Mouse (Mus musculus) ES-E14 (cell line): Measurements from ENCODE around the gene Csnk2a2. TPM values are rescaled to one million over a fixed set of nuclear protein-coding genes. Genes with fewer than 3 reads are reported as not detected.

Experiments
- DNase-seq: peaks from one replicate; pipeline ENCODE4 v3.0.0-alpha.2; 2013; ENCODE audit warnings: low read depth, low spot score
- H3K27ac ChIP-seq: 2 replicates; pipeline ENCODE4 v1.5.1; 2012; ENCODE audit warnings: low read depth, mild to moderate bottlenecking, low read length, moderate library complexity, mixed read lengths; ENCODE audit not compliant: poor library complexity, insufficient read depth, severe bottlenecking
- H3K36me3 ChIP-seq: 2 replicates; pipeline ENCODE4 v1.6.1; 2012; ENCODE audit warnings: mild to moderate bottlenecking, low read length, moderate library complexity, mixed read lengths; ENCODE audit not compliant: control insufficient read depth, poor library complexity, insufficient read depth, severe bottlenecking
- H3K4me1 ChIP-seq, 2 experiments: fragments of 150-350 bp in 1 of 2; sonication (generic) in 1 of 2; 2 replicates each; pipeline ENCODE4 v1.6.1; 2012; ENCODE audit warnings: low read length in 2 of 2, mild to moderate bottlenecking in 1 of 2, mixed read lengths in 1 of 2; ENCODE audit not compliant: control insufficient read depth in 2 of 2, insufficient read depth in 2 of 2, poor library complexity in 1 of 2
- H3K4me3 ChIP-seq, 2 experiments: fragments of 150-350 bp in 1 of 2; sonication (generic) in 1 of 2; 2 replicates each; pipeline ENCODE4 v1.5.1; 2012; ENCODE audit warnings: low read length in 2 of 2, low read depth in 1 of 2, mild to moderate bottlenecking in 1 of 2, mixed read lengths in 1 of 2; ENCODE audit not compliant: insufficient read depth in 1 of 2, poor library complexity in 1 of 2, severe bottlenecking in 1 of 2
- H3K9ac ChIP-seq: 2 replicates; pipeline ENCODE4 v1.6.1; 2012; ENCODE audit warnings: low read depth, mild to moderate bottlenecking, low read length, mixed read lengths; ENCODE audit not compliant: poor library complexity, insufficient read depth, severe bottlenecking
- H3K9me3 ChIP-seq: fragments of 150-350 bp; sonication (generic); 2 replicates; pipeline ENCODE4 v1.6.1; 2012; ENCODE audit warnings: low read depth, mild to moderate bottlenecking, low read length; ENCODE audit not compliant: control insufficient read depth, insufficient read depth
- CHD2 ChIP-seq: IDR thresholded peaks from 2 replicates; pipeline ENCODE4 v1.6.1; 2014; ENCODE audit warnings: mild to moderate bottlenecking, low read depth, low read length, inconsistent platforms
- HCFC1 ChIP-seq: IDR thresholded peaks from 2 replicates; pipeline ENCODE4 v1.6.1; 2012; ENCODE audit warnings: low read length, inconsistent platforms, borderline replicate concordance; ENCODE audit not compliant: insufficient read depth
- MAFK ChIP-seq: IDR thresholded peaks from 2 replicates; pipeline ENCODE4 v1.6.1; 2014; ENCODE audit warnings: mild to moderate bottlenecking, low read depth, low read length, inconsistent platforms; ENCODE audit not compliant: insufficient read depth
- ZC3H11A ChIP-seq: IDR thresholded peaks from 2 replicates; pipeline ENCODE4 v1.6.1; 2012; ENCODE audit warnings: low read depth, mild to moderate bottlenecking, inconsistent platforms, low read length, borderline replicate concordance
- ZNF384 ChIP-seq: IDR thresholded peaks from 2 replicates; pipeline ENCODE4 v1.6.1; 2012; ENCODE audit warnings: low read depth, low read length, inconsistent platforms
- in situ Hi-C, 2 experiments: fragments of 600-800 bp; cut with MboI; formaldehyde crosslinking; loops; one replicate each; pipeline ENCODE4 v1.15.1; 2025; ENCODE audit warnings: low sequenced_read_pairs in 2 of 2, inconsistent platforms in 1 of 2; ENCODE audit not compliant: unreplicated experiment in 2 of 2
- total RNA-seq: library from RNA; depleted of rRNA; stranded (reverse); fragments of 300-350 nt; gene quantifications from 2 replicates; pipeline ENCODE4 v1.2.3, GENCODE M21; 2012; rRNA removed

The Csnk2a2 gene
- total RNA-seq, 1 experiment: 52.4 TPM

- no peak for DNase-seq
- in situ Hi-C loops: no loop called here
- Histone ChIP-seq H3K9ac (no peak overlapping the region), H3K9me3 (no peaks in the 10 kb centered on the region), H3K4me3 (no peak overlapping the region), H3K36me3 (no peaks in the 10 kb centered on the region), H3K27ac (no peak overlapping the region), H3K4me1 (peaks cover 0 to 19% of the 10 kb centered on the region in 2 experiments; a peak in 2 of 4 replicates)
- no peak for TF ChIP-seq MAFK
- TF ChIP-seq ZNF384: no peak
- TF ChIP-seq CHD2: no peak
- no peak for TF ChIP-seq HCFC1
- no peak for TF ChIP-seq ZC3H11A
Observed at GRCm38 (mm10) chr8:95396752-95397151, 93.1 kb downstream of the Csnk2a2 start.

Other genes with a start within 250 kb of the Csnk2a2 start
- gene Cngb1, start 183.5 kb downstream of the Csnk2a2 start, total RNA-seq: 1.1 and 1.5 TPM in 2 replicates
- gene Tepp, start 179.5 kb downstream of the Csnk2a2 start, total RNA-seq: 0.45 and 0.95 TPM in 2 replicates
- 2.4 and 3.2 TPM in 2 replicates for gene Zfp319, start 158.1 kb downstream of the Csnk2a2 start, total RNA-seq
- gene Usb1, start 157.8 kb downstream of the Csnk2a2 start, total RNA-seq: 18.6 and 25.9 TPM in 2 replicates
- 5.0 and 5.4 TPM in 2 replicates for gene Mmp15, start 137.8 kb downstream of the Csnk2a2 start, total RNA-seq
- 64.4 and 70.5 TPM in 2 replicates for gene Cfap20, start 55.2 kb downstream of the Csnk2a2 start, total RNA-seq
- gene Ccdc113, start 44.0 kb upstream of the Csnk2a2 start, total RNA-seq: 1.1 and 1.4 TPM in 2 replicates
- not detected in 2 replicates for gene Prss54, start 86.3 kb upstream of the Csnk2a2 start, total RNA-seq
- gene Gins3, start 143.4 kb upstream of the Csnk2a2 start, total RNA-seq: 12.7 and 13.9 TPM in 2 replicates
- gene Ndrg4, start 186.9 kb upstream of the Csnk2a2 start, total RNA-seq: 9.4 and 12.1 TPM in 2 replicates
- 61.2 and 93.9 TPM in 2 replicates for gene Setd6, start 225.8 kb upstream of the Csnk2a2 start, total RNA-seq